Mouse (Mus musculus) midbrain, postnatal 0 days (tissue): ENCODE data around the gene Ensa. TPM values are rescaled to one million over a fixed set of nuclear protein-coding genes. Genes with fewer than 3 reads are reported as not detected.
"Not testable (repeated sequence)": the region's sequence is repeated elsewhere in the genome, so short reads cannot be mapped to it uniquely, and the experiment has no call there.

ENCODE experiments used
- ATAC-seq: fragments of 200-750 bp; cut with Nextera tagmentation; 2 replicates; pipeline ENCODE4 v1.8.0; 2017; ENCODE audit warnings: moderate number of reproducible peaks, mild to moderate bottlenecking, moderate TSS enrichment, moderate library complexity; ENCODE audit not compliant: low FRiP score
- DNase-seq: peaks from one replicate; pipeline ENCODE4 v3.0.0-alpha.2; 2015; ENCODE audit warnings: low spot score
- H3K27ac ChIP-seq: fragments of 300-500 bp; sonication (generic); 2 replicates; pipeline ENCODE4 v1.5.1; 2014; ENCODE audit warnings: low read depth, mild to moderate bottlenecking, low read length, mixed read lengths
- H3K27me3 ChIP-seq: fragments of 300-500 bp; sonication (generic); 2 replicates; pipeline ENCODE4 v1.6.1; 2014; ENCODE audit warnings: low read length, control low read depth, mixed read lengths; ENCODE audit not compliant: insufficient read depth
- H3K36me3 ChIP-seq: fragments of 300-500 bp; sonication (generic); 2 replicates; pipeline ENCODE4 v1.6.1; 2014; ENCODE audit warnings: low read length, control low read depth, mixed read lengths; ENCODE audit not compliant: insufficient read depth
- H3K4me1 ChIP-seq: fragments of 300-500 bp; sonication (generic); 2 replicates; pipeline ENCODE4 v1.6.1; 2014; ENCODE audit warnings: mild to moderate bottlenecking, control low read depth, antibody characterized with exemption, low read length, mixed read lengths; ENCODE audit not compliant: insufficient read depth
- H3K4me2 ChIP-seq: fragments of 300-500 bp; sonication (generic); 2 replicates; pipeline ENCODE4 v1.6.1; 2014; ENCODE audit warnings: low read depth, mild to moderate bottlenecking, low read length, mixed read lengths; ENCODE audit not compliant: poor library complexity, severe bottlenecking
- H3K4me3 ChIP-seq: fragments of 300-500 bp; sonication (generic); 2 replicates; pipeline ENCODE4 v1.5.1; 2014; ENCODE audit warnings: low read depth, mild to moderate bottlenecking, low read length, moderate library complexity
- H3K9ac ChIP-seq: fragments of 300-500 bp; sonication (generic); replicated peaks from 2 replicates; pipeline ENCODE4 v1.6.1; 2014; ENCODE audit warnings: mild to moderate bottlenecking, low read length, moderate library complexity, mixed read lengths; ENCODE audit not compliant: poor library complexity, severe bottlenecking
- H3K9me3 ChIP-seq: fragments of 300-500 bp; sonication (generic); 2 replicates; pipeline ENCODE4 v1.6.1; 2016; ENCODE audit warnings: low read length, control low read depth
- CTCF ChIP-seq: IDR thresholded peaks from 2 replicates; pipeline ENCODE4 v1.5.1; 2016; ENCODE audit warnings: antibody characterized with exemption, mild to moderate bottlenecking
- WGBS: fragments of 180-500 bp; shearing (Covaris S2); extraction: QIAGEN DNeasy Blood & Tissue Kit; methylation state at CpG from one replicate; pipeline ENCODE4 v1.1.7; 2014; 5-methylcytosine and 5-hydroxymethylcytosine counted together
- polyA plus RNA-seq: library from polyadenylated mRNA; unstranded; fragments of >200 nt; fragmentation: Nextera tagmentation; extraction: Ambion mirVana; gene quantifications from 2 replicates; pipeline ENCODE4 v1.2.1, GENCODE M21; 2015
- total RNA-seq: library from RNA; depleted of rRNA; stranded (reverse); fragments of >200 nt; gene quantifications from 2 replicates; pipeline ENCODE4 v1.2.3, GENCODE M21; 2014

The Ensa gene
- total and polyA plus RNA-seq, 2 experiments from 2014 or later: 100 to 169 TPM

DNA sequence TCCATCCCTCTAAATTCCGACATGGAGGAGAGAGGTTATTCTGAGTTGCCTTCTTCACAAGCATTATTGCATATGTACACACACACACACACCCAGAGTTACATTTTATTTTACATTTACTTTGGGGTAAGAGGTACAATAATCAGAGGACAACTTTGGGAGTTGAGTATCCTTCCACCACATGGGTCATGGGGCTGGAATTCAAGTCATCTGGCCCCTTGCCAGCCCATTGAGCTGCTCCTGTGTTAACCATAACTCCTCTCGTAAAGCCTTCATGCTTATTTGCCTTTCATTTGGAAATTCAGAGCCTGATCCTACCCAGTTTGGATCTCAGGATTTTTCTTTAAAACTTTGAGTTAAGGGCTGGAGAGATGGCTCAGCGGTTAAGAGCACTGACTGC lies 18.7 kb upstream of the Ensa start:
- DNase-seq: no peak
- H3K9me3 ChIP-seq: no peaks in the 10 kb centered on the region
- H3K4me1 ChIP-seq: no peaks in the 10 kb centered on the region
- H3K9ac ChIP-seq: no peak overlapping the region
- no peak overlapping the region for H3K27ac ChIP-seq
- no peak overlapping the region for H3K4me3 ChIP-seq
- H3K36me3 ChIP-seq: peaks cover 10% of the 10 kb centered on the region; the same call in 1 of the 2 replicates
- WGBS: 79% methylated on average over 3 of the region's 3 CpGs
- no peak overlapping the region for H3K4me2 ChIP-seq
- no peak for TF ChIP-seq CTCF
- no peak for ATAC-seq
- H3K27me3 ChIP-seq: no peaks in the 10 kb centered on the region

GRCm38 (mm10) chr3:95609195-95609594 lies 15.6 kb upstream of the Ensa start:
- 73% methylated on average over 3 of the region's 3 CpGs for WGBS
- no peak overlapping the region for H3K9ac ChIP-seq
- no peak for TF ChIP-seq CTCF

GRCm38 (mm10) chr3:95613996-95614395 lies 10.8 kb upstream of the Ensa start:
- Histone ChIP-seq H3K27me3 (no peaks in the 10 kb centered on the region), H3K4me2 (no peak overlapping the region), H3K9me3 (no peaks in the 10 kb centered on the region), H3K27ac (no peak overlapping the region), H3K36me3 (peaks cover 25% of the 10 kb centered on the region), H3K9ac (no peak overlapping the region), H3K4me3 (no peak overlapping the region), H3K4me1 (no peaks in the 10 kb centered on the region)
- ATAC-seq (no peak), DNase-seq (no peak)
- WGBS: 100% methylated on average over 1 of the region's 1 CpGs
- TF ChIP-seq CTCF: no peak

More at GRCm38 (mm10) chr3:95609195-95609594, 15.6 kb upstream of the Ensa start:
- no peaks in the 10 kb centered on the region for H3K4me1 ChIP-seq
- no peaks in the 10 kb centered on the region for H3K9me3 ChIP-seq
- H3K36me3 ChIP-seq: peaks cover 13% of the 10 kb centered on the region; the same call in 1 of the 2 replicates
- no peak overlapping the region for H3K4me2 ChIP-seq
- no peak for ATAC-seq
- no peak overlapping the region for H3K4me3 ChIP-seq
- no peak overlapping the region for H3K27ac ChIP-seq
- no peak for DNase-seq
- no peaks in the 10 kb centered on the region for H3K27me3 ChIP-seq

DNA sequence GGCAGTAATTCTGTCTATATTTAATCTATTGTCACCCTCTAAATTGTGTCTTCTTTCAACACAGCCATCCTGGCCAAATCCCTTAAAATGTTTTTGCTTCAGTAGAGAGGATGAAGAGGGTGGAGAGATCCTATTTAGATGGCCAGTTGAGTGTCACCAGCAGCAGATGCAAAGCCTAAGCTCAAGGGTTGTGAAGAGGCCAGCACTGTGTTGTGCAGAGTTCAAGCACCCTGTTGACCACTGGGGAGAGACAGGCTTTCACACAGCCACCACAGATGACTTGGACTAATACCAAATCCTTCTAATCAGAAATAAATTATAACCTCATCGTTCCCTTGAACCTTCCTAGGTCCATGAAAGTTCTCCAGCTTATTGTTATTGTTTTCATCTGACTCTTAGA lies 6.3 kb upstream of the Ensa start:
- Histone ChIP-seq H3K4me3 (no peak overlapping the region), H3K27me3 (no peaks in the 10 kb centered on the region), H3K9ac (no peak overlapping the region), H3K4me2 (no peak overlapping the region), H3K4me1 (no peaks in the 10 kb centered on the region), H3K36me3 (peaks cover 15% of the 10 kb centered on the region), H3K27ac (no peak overlapping the region), H3K9me3 (no peaks in the 10 kb centered on the region)
- 90% methylated on average over 1 of the region's 1 CpGs for WGBS
- TF ChIP-seq CTCF: no peak
- DNase-seq (no peak), ATAC-seq (no peak)

DNA sequence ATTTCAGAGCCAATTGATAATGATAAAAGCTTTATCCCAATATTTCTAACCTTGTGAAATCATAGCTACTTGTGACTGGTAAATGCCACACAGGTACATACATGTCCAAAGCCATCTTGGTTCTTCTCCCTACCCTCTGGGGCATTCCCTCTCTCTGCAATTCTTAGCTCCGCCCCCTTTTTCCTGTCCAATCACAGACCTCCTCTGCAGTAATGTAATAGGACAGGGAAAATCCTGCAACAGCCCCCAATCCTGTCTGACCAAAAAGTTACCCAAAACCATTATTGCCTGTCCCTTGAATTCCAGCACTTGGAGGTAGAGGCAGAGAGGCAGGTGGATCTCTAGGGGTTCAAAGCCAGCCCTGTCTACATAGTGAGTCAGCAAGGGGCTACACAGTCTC lies 3.6 kb upstream of the Ensa start:
- WGBS: 88% methylated on average over 1 of the region's 1 CpGs
- no peak for TF ChIP-seq CTCF

GRCm38 (mm10) chr3:95622421-95622820 lies 2.4 kb upstream of the Ensa start:
- 95% methylated on average over 19 of the region's 20 CpGs for WGBS
- not testable (repeated sequence) for ATAC-seq, H3K27me3 ChIP-seq, H3K4me2 ChIP-seq, H3K9ac ChIP-seq, H3K27ac ChIP-seq, DNase-seq, H3K4me3 ChIP-seq, H3K4me1 ChIP-seq, H3K9me3 ChIP-seq
- peaks cover 11% of the 10 kb centered on the region for H3K36me3 ChIP-seq

More for the DNA sequence above, 3.6 kb upstream of the Ensa start:
- H3K4me2 ChIP-seq: no peak overlapping the region
- no peak overlapping the region for H3K4me3 ChIP-seq
- H3K27ac ChIP-seq: no peak overlapping the region
- H3K9me3 ChIP-seq: no peaks in the 10 kb centered on the region
- no peak for DNase-seq
- ATAC-seq: no peak
- peaks cover 4% of the 10 kb centered on the region; the same call in 1 of the 2 replicates for H3K4me1 ChIP-seq
- peaks cover 11% of the 10 kb centered on the region for H3K36me3 ChIP-seq
- H3K9ac ChIP-seq: no peak overlapping the region
- no peaks in the 10 kb centered on the region for H3K27me3 ChIP-seq
